Mouse (Mus musculus): ENCODE data around the gene Crybg1.
A peak's percentile ranks its signal among the peaks of the same experiment; 100 is the strongest.
"Not testable (repeated sequence)": the region's sequence is repeated elsewhere in the genome, so short reads cannot be mapped to it uniquely, and the experiment has no call there.

Gene Crybg1

DNA sequence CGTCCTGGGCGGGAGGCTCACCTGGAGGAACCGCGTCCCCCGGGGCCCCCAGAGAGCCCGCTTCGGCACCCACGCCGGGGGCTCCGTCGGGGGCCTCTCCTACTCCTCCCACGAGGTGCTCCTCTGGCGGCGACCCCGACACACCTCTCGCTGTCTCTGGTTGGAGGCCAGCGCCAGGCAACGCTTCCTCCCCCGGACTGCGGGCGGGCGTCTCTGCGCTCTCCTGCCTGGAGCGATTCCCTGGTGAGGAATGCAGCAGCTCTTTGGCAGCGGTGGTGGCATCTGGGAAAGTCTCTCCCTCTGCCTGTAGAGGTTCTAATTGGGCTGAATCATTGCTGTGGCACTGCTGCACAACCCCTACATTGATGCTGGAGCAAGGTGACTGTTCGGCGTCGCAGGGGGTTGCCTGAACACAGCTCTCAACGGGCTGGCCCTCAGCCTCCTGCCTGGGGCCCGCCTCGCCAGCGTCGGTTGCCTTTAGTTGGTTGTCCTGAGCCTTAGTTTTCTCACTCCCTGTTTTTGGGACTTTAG lies 144.4 kb downstream of the Crybg1 start:
- no peak for DNase-seq

DNA sequence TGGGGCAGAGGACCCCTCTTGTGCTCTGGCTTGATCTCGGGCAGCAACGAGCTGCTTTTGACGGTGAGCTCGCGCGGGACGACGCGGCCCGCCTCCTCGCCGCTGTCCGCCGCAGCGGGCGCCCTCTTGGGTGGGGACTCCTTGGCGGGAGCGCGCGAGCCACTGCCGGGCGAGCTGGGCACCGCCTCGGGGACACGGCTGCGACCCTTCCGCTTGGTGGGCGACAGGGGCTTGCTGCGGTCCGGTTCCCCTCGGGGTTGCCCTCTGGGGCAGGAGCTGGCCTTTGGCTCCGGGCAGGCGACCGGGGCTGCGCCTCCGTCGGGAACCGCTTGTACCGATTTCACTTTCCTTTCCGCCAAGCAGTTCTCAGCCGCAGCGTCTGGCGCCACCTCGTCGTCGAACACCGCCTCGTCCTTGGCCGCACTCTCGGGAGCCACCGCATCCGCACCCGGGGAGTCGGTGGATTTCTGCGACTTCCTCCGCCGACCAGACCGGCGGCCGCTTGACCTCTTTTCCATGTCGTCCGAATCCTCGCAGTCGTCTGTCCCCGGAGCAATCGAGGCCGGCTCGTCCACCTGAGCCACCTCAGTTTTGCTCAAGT lies 145.0 kb downstream of the Crybg1 start:
- peak; percentile 78 for DNase-seq

DNA sequence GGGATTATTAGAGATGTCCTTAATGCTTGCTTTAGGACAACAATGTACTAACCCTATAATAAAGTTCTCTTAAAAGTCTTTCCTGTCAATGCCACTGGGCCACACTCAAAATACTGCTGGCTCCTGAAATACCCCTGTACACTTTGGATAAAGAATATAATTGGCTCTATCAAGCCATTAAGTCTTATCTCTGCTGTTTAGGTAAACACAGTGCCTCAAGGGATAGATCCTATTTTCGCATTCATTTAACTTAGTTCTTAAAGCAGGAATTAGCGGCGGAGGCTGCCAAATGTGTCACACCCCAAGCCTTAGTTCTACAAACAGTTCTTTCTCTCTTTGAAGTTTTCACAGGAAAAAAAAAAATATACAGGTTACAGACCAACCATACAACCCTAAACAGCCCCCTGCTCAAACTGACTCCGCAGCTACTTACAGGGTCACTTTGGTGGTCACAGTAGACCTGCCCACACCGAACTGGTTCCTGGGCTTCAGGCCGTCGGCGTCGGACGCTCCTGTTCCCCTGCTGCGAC lies 145.6 kb downstream of the Crybg1 start:
- DNase-seq, result no peak

GRCm38 (mm10) chr10:44002004-44002940 lies 146.4 kb downstream of the Crybg1 start:
- peak; percentile 48 for DNase-seq

DNA sequence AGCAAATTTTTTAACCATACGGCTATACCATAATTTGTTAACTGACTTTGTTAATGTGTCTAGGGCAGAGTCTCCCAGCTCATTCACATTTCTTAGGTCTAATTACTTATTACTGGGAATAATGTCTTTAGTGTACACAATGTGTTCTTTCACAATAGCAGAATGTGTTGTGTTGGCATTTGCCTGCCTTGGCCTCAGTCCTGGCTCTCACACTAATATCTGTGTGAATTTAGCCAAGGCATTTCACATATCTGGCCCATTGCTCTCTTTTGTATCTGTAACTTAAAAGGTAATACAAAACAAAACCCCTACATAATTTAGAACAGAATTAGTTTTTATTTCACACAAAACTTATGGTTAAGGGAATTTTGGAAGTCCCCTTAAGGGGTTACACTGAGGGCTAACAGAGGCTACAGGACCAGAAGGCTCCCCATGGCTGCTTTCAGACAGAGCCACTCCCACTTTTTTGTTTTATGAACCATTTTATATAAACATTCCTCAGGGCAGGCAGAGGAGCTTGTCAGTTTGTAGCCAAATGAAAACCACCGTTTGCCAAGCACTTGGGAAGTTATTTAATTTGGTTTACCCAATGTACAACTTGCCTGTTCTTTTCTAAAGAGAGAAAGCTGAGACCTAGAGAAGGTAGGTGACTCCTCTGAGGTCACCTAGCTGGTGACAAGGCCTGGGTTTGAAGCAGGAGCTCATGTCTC lies 148.3 kb downstream of the Crybg1 start:
- DNase-seq, result no peak

DNA sequence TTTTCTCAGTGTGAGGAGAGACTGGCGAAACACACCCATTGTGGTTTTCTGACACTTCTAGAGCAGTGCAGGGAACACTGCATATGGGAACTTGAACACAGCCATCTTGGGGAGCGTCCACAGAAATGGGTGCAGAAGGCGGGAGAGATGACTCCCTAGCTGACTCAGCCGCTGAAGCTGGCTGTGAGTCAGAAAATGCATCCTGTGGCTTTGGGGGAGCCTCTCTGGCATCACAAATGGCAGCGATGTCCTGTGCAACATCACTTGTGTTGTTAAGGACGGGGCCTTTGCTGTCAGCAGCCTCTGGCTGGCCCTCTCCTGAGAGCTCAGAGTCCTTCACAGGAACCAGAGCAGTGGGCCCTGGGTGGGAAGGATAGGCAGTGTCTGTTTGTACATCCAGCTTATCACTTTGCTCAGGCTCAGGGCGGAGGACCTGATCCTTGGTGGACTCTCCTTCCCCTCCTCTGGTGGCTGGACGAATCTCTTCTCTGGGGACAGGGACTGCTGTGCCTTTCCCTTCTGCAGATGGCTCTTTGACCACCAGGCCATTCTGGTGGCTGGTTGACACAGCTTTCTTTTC lies 150.1 kb downstream of the Crybg1 start:
- no peak for DNase-seq

- no peak for DNase-seq
Observed at GRCm38 (mm10) chr10:43998023-43998422, 150.6 kb downstream of the Crybg1 start.

DNA sequence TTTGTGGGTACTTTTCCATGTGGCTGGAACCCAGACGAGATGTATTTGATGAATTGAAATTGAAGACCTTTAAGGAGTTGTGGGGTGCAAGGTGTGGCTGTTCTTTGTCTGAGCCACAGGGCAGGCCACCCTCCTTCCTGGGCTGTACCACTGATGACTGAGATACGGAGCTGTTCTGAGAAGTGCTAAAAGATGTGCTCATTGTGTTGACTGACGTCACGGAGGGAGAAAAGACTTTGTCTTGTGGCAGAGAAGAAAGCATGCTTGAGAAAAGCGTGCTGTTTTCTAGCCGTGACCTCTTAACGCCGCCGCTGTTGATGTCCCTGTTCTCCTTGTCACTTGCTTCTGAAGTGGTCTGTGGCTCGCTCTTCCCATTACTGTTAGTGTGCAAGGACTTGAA lies 151.4 kb downstream of the Crybg1 start:
- DNase-seq, result no peak

- DNase-seq, result peak; percentile 79
Observed at GRCm38 (mm10) chr10:43995858-43996650, 152.6 kb downstream of the Crybg1 start.

DNA sequence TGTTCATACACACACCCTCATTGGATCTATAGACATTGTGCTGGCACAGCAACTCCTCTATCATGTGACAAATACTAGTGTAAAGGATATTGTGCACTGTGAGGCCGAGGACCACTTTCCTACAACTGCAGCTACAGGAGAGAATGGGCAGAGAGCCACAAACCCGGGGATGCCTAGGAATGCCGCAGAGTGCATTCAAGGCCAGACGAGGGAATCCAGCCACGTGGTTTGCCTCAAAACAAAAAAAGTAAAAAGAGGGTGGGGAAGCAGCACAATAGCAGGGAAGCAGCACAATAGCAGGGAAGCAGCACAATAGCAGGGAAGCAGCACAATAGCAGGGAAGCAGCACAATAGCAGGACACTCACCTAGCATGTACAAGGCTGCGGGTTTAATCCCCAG lies 155.5 kb downstream of the Crybg1 start:
- no peak for DNase-seq

DNA sequence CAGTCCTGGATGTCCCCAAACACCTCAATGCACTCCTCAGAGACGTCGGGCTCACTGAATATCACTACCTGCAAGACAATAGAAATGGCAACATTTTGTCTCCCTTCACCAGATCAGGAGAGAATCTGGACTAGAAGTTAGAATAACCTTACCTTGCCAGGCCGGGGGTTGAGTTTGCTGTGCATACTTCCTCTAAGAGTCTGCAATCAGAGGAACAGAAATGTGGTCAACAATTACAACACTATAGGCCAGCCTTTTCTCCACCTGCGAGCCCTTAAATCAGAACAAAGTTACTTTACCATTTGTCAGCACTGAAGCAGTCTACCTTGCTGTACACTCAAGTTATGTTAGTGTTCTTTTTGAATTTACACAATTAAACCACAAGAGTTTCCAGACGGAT lies 156.1 kb downstream of the Crybg1 start:
- DNase-seq, result no peak

DNA sequence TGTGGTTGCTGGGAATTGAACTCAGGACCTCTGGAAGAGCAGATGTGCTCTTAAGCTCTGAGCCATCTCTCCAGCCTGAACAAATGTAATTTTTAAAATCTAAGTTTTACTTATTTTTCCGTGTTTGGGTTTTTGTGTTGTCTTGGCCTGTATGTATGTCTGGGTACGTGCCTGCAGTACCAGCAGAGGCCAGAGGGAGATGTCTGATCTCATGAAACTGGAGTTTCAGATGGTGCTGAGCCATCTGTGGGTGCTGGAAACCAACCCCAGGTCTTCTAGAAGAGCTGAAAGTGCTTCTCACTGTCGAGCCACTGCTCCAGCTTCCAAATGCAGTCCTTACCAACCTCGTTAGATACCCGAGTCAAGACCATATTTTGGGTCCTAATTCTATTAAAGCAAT lies 157.4 kb downstream of the Crybg1 start:
- no peak for DNase-seq

GRCm38 (mm10) chr10:43983866-43984265 lies 164.8 kb downstream of the Crybg1 start:
- DNase-seq, result no peak

GRCm38 (mm10) chr10:43983241-43983640 lies 165.4 kb downstream of the Crybg1 start:
- DNase-seq, result no peak

DNA sequence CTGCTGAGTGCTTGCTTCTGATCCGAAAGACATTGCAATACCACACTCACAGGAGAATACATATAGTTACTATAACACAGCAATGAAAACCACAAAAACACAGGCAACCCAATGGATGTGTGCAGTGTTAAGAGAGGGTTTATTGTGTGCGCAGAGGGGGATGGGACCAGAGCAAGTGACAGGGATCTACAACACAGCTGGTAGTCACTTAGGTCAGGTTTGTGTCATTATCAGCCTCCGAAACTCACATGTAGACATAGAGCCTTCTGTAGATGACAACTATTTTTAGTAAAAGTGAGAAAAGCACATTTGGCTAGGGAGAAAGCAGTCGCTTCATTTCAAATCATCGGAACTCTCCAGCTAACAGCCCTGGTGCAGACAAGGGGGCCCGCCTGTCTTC lies 166.2 kb downstream of the Crybg1 start:
- no peak for DNase-seq

DNA sequence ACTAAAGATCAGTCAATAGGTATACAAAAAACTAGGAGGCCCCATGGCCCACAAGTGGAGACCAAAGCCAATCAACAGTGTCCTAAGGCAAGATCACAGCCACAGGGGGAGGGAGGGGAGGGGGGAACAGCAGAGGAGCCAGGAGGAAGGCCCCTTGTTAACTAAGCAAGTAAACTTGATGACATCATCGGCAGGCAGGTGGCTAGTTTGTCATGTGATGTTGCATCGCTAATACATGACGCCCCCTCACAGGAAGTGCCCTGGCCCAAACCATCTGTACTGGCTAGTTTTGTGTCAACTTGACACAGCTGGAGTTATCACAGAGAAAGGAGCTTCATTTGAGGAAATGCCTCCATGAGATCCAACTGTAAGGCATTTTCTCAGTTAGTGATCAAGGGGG lies 167.9 kb downstream of the Crybg1 start:
- not testable (repeated sequence) for DNase-seq

DNA sequence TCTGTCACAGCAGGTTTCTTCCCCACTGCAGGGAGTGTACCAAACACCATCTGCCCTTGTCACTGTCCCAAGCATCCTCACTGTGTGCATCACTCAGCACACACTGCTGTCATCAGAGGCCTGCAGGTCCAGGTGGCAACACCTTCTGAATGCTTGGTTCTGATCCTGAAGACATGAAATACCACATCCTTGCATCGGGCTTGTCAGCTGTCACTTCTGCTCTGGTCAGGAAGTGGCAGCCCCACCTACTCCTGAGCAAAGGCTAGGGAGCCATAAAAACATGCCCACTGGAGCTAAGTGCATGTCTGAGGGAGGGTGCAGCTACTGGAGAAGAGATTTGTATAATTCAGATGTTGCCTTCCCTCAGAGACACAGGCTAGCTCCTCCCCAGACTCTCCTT lies 168.6 kb downstream of the Crybg1 start:
- DNase-seq, result no peak

GRCm38 (mm10) chr10:43977353-43977752 lies 171.3 kb downstream of the Crybg1 start:
- DNase-seq, result peak; percentile 47

DNA sequence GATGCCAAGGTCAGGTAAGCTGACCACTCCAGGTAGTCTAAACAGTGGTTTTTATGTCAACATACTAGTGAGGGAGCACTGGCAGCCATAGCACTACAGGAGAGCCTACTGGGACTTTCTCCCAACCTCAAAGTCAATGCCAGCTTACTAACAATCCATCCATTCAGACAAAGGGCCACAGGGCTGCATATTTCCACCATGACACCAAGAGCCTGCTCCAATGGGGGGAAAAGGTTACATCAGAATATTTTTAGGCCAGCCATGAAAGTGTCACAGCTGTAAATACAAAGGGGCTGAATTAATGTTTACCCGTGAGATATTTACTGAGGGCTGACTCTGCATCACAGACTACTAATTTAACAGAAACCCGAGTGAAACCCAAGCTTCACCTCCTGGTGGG lies 175.4 kb downstream of the Crybg1 start:
- DNase-seq, result no peak

DNA sequence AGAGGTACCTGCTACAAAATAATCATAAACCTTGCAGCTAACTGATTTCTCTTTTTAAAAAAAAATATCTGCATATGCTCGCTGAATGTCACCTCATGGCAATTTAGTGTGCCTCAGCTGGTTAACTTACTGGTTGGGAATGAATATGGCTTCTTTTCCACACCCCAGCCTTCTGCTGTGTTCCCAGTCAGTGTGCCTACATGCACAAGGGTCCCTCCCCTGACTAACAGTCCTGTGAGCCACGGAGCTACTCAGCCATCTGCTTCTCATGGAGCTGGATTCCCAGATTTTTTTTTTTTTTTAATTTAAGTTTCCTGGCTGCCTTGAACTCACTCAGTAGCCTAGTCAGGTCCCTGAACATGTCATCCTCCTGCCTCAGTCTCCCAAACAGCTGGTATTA lies 183.7 kb downstream of the Crybg1 start:
- no peak for DNase-seq

DNA sequence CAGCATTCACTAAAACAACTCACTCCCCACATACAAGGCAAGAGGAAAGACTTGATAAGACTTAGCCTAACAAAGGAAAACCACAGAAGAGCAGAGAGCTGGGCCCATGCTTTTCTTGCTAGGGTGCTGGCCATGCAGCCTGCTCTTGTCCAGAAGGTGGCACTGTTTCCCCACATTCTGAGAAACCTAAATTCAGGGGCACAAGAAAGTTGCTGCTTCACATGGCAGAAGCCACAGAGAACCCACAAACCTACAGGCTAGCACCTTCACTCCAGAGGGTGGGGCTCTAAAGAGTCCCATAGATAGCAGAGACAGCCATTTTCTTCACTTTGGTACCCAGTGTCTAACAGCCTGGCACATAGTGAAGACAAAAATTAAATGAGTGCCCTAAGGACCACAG lies 194.7 kb downstream of the Crybg1 start:
- peak; percentile 65 for DNase-seq

DNA sequence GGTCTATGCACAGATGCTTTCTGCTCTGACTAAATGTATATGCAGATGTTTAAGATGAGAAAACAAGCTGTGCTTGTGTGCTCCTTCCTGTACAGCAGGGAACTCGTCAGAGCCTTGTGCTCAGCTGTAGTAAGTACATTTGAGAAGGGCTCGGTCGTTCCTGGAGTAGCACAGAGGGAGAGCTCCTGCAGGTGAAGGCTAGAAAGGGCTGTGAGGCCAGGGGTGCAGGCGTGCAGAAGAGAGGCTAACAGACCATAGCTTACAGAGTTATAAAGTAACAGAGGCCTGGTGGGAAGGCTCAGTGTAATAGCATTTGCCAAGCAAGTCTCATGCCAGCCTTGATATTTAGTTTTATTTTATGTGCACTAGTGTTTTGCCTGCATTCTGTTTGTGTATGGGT lies 203.2 kb downstream of the Crybg1 start:
- no peak for DNase-seq
